Mouse (Mus musculus): ENCODE data around the gene Polr2a. TPM values are rescaled to one million over a fixed set of nuclear protein-coding genes. Genes with fewer than 3 reads are reported as not detected.

Polr2a gene
- polyA plus RNA-seq, 1 experiment from 2014 or later: 9.6 TPM

- DNase-seq (no peak), ATAC-seq (ENCODE audit: low read depth) (no peak)
- peaks cover 47% of the 10 kb centered on the region for H3K4me1 ChIP-seq (replicated peaks)
- 75% methylated on average over 20 of the region's 20 CpGs for whole genome bisulfite sequencing (ENCODE audit: insufficient replicate concordance)
- H3K9me3 ChIP-seq (replicated peaks): no peaks in the 10 kb centered on the region
- H3K27ac ChIP-seq: no peak overlapping the region
- H3K36me3 ChIP-seq: no peaks in the 10 kb centered on the region
- no peak overlapping the region for H3K9ac ChIP-seq
- no peaks in the 10 kb centered on the region for H3K27me3 ChIP-seq
- H3K4me3 ChIP-seq (replicated peaks): no peak overlapping the region
- no peak overlapping the region for H3K4me2 ChIP-seq
Observed at GRCm38 (mm10) chr11:69712954-69713672, 45.3 kb downstream of the Polr2a start.

- H3K9ac ChIP-seq: no peak overlapping the region
- H3K36me3 ChIP-seq: no peaks in the 10 kb centered on the region
- no peak for ATAC-seq (ENCODE audit: low read depth)
- peak overlapping the region; percentile 20 for H3K27ac ChIP-seq
- no peak overlapping the region for H3K4me3 ChIP-seq (replicated peaks)
- no peaks in the 10 kb centered on the region for H3K27me3 ChIP-seq
- DNase-seq: no peak
- no peak overlapping the region for H3K4me2 ChIP-seq
- WGBS (ENCODE audit: insufficient replicate concordance): 73% methylated on average over 2 of the region's 2 CpGs
- peaks cover 40% of the 10 kb centered on the region for H3K4me1 ChIP-seq (replicated peaks)
- H3K9me3 ChIP-seq (replicated peaks): no peaks in the 10 kb centered on the region
Observed at GRCm38 (mm10) chr11:69711082-69711481, 47.4 kb downstream of the Polr2a start.

DNA sequence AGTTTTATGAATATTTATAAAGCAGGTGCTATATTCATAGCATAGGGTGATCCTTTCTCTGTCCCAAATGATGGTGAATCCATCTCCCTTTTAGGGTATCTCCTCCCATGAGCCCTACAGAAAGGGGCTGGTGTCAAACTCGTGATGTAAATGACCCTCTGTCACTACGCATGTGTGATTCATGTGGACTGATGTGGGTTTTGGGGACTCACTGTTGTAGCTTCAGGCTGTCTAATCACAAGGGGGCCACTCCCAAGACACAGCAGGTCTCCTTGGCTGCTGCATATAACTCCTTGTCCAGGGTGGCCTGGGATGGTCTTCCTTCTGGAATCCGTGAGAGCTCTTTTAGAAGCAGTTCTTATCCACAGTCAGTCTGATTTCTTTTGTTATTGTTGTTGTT, 48.0 kb downstream of the Polr2a start:
- Histone ChIP-seq H3K4me2 (no peak overlapping the region), H3K27me3 (no peaks in the 10 kb centered on the region), H3K4me1 (replicated peaks) (peaks cover 38% of the 10 kb centered on the region), H3K36me3 (no peaks in the 10 kb centered on the region), H3K9ac (no peak overlapping the region), H3K4me3 (replicated peaks) (no peak overlapping the region), H3K27ac (peak overlapping the region; percentile 20), H3K9me3 (replicated peaks) (no peaks in the 10 kb centered on the region)
- no peak for ATAC-seq (ENCODE audit: low read depth)
- WGBS (ENCODE audit: insufficient replicate concordance): 62% methylated on average over 3 of the region's 3 CpGs
- DNase-seq: no peak

- H3K9ac ChIP-seq: peak overlapping the region; percentile 31; the same call in 1 of the 2 replicates
- H3K36me3 ChIP-seq: no peaks in the 10 kb centered on the region
- H3K27me3 ChIP-seq: no peaks in the 10 kb centered on the region
- ATAC-seq (ENCODE audit: low read depth) (peak; percentile 44), DNase-seq (no peak)
- no peak overlapping the region for H3K4me2 ChIP-seq
- peaks cover 36% of the 10 kb centered on the region for H3K4me1 ChIP-seq (replicated peaks)
- no peaks in the 10 kb centered on the region for H3K9me3 ChIP-seq (replicated peaks)
- H3K4me3 ChIP-seq (replicated peaks): no peak overlapping the region
- WGBS (ENCODE audit: insufficient replicate concordance): 43% methylated on average over 11 of the region's 11 CpGs
- peak overlapping the region; percentile 43 for H3K27ac ChIP-seq
Observed at GRCm38 (mm10) chr11:69709554-69710446, 48.6 kb downstream of the Polr2a start.

DNA sequence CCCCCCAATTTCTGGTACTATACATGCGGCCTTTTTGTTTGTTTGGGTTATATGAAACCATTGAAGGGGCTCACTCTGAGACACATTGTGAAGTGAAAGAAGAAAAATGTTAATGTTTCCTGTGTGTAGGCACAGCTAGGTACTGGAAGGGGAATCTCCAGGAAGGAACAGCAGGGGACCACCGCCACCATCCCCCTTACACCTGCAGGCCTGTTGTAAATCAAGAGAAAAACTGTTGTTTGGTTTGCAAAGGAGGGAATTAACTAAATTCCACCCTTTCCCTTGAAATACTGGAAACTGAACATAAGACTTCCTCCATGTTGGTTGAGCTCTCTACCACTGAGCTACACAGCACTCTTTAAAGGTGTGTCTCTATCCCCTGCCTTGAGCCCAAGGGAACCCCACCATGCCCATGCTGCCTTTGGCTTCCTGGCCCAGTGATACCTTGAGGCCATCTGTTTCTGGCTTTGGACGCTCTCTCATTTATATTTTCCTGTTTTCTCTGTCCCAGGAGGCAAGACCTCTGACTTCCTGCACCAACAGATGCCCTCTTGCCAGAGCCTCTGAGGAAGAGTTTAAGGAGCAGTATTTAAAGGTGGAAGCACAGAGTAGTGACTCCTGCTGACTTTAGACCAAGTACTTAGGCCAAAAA, 49.7 kb downstream of the Polr2a start:
- Histone ChIP-seq H3K27ac (no peak overlapping the region; the same call in 1 of the 2 replicates), H3K27me3 (no peaks in the 10 kb centered on the region), H3K4me3 (replicated peaks) (no peak overlapping the region), H3K36me3 (no peaks in the 10 kb centered on the region), H3K4me2 (no peak overlapping the region), H3K4me1 (replicated peaks) (peaks cover 42% of the 10 kb centered on the region), H3K9me3 (replicated peaks) (no peaks in the 10 kb centered on the region), H3K9ac (no peak overlapping the region)
- DNase-seq (no peak), ATAC-seq (ENCODE audit: low read depth) (no peak)
- 83% methylated on average over 3 of the region's 3 CpGs for WGBS (ENCODE audit: insufficient replicate concordance)

DNA sequence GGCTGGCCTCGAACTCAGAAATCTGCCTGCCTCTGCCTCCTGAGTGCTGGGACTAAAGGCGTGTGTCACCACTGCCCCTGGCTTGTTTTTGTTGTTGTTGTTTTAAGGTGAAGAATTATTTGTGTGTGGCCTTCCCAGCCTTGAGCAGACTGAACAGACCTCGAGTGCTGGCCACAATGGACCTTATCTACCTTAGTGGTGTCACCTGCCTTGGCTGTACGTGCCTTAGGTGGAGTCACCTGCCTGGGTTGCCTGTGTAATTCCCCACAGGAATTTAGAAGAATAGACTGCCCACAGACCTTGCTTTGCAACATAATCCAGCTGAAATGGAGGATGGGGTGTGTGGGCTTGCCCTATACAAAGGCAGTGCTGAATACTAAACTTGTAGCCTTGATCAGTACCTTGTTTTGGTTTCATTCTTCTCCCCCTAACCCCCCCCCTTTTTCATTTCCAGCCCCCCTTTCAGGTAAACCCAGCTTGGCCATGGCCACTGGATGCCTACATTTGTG, 50.5 kb downstream of the Polr2a start:
- Histone ChIP-seq H3K9ac (no peak overlapping the region), H3K4me1 (replicated peaks) (peaks cover 42% of the 10 kb centered on the region), H3K4me3 (replicated peaks) (no peak overlapping the region), H3K27me3 (no peaks in the 10 kb centered on the region), H3K4me2 (no peak overlapping the region), H3K36me3 (no peaks in the 10 kb centered on the region), H3K9me3 (replicated peaks) (no peaks in the 10 kb centered on the region), H3K27ac (no peak overlapping the region)
- no peak for ATAC-seq (ENCODE audit: low read depth)
- DNase-seq: no peak
- 65% methylated on average over 4 of the region's 4 CpGs for WGBS (ENCODE audit: insufficient replicate concordance)

DNA sequence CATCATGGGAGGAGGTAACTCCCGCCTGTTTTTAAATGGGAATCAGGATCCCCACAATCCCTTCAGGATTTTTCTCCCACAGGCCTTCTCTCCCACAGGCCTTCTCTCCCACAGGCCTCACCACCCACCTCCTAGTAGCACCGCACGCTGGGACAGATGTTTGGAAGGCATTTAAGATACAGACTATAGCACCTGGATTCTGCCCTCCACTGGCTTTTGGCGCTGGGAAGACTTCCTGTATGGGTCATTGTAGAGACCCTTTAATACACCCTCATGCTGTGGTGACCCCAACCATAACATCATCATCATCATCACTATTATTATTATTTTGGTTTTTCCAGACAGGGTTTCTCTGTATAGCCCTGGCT, 51.0 kb downstream of the Polr2a start:
- H3K4me1 ChIP-seq (replicated peaks): peaks cover 42% of the 10 kb centered on the region
- DNase-seq (no peak), ATAC-seq (ENCODE audit: low read depth) (no peak)
- H3K4me3 ChIP-seq (replicated peaks): no peak overlapping the region
- H3K27me3 ChIP-seq: no peaks in the 10 kb centered on the region
- no peaks in the 10 kb centered on the region for H3K9me3 ChIP-seq (replicated peaks)
- H3K9ac ChIP-seq: no peak overlapping the region
- no peak overlapping the region for H3K4me2 ChIP-seq
- no peak overlapping the region for H3K27ac ChIP-seq
- no peaks in the 10 kb centered on the region for H3K36me3 ChIP-seq
- WGBS (ENCODE audit: insufficient replicate concordance): 73% methylated on average over 4 of the region's 4 CpGs

- peaks cover 42% of the 10 kb centered on the region for H3K4me1 ChIP-seq (replicated peaks)
- no peaks in the 10 kb centered on the region for H3K27me3 ChIP-seq
- H3K9ac ChIP-seq: no peak overlapping the region
- no peak for DNase-seq
- H3K27ac ChIP-seq: no peak overlapping the region
- 64% methylated on average over 6 of the region's 6 CpGs for WGBS (ENCODE audit: insufficient replicate concordance)
- H3K4me2 ChIP-seq: no peak overlapping the region
- no peaks in the 10 kb centered on the region for H3K36me3 ChIP-seq
- ATAC-seq (ENCODE audit: low read depth): no peak
- H3K4me3 ChIP-seq (replicated peaks): no peak overlapping the region
- no peaks in the 10 kb centered on the region for H3K9me3 ChIP-seq (replicated peaks)
Observed at GRCm38 (mm10) chr11:69706775-69707479, 51.5 kb downstream of the Polr2a start.

- H3K27ac ChIP-seq: no peak overlapping the region
- no peak for ATAC-seq (ENCODE audit: low read depth)
- H3K27me3 ChIP-seq: no peaks in the 10 kb centered on the region
- no peak overlapping the region for H3K4me3 ChIP-seq (replicated peaks)
- WGBS (ENCODE audit: insufficient replicate concordance): 40% methylated on average over 2 of the region's 2 CpGs
- peaks cover 36% of the 10 kb centered on the region for H3K4me1 ChIP-seq (replicated peaks)
- H3K9ac ChIP-seq: no peak overlapping the region
- DNase-seq: no peak
- H3K4me2 ChIP-seq: no peak overlapping the region
- no peaks in the 10 kb centered on the region for H3K36me3 ChIP-seq
- H3K9me3 ChIP-seq (replicated peaks): no peaks in the 10 kb centered on the region
Observed at GRCm38 (mm10) chr11:69704613-69705010, 53.8 kb downstream of the Polr2a start.

GRCm38 (mm10) chr11:69703814-69704612, 54.4 kb downstream of the Polr2a start:
- Histone ChIP-seq H3K27ac (no peak overlapping the region), H3K4me2 (no peak overlapping the region), H3K4me1 (replicated peaks) (peaks cover 35% of the 10 kb centered on the region), H3K9me3 (replicated peaks) (no peaks in the 10 kb centered on the region), H3K9ac (no peak overlapping the region), H3K27me3 (no peaks in the 10 kb centered on the region), H3K36me3 (no peaks in the 10 kb centered on the region), H3K4me3 (replicated peaks) (no peak overlapping the region)
- whole genome bisulfite sequencing (ENCODE audit: insufficient replicate concordance): 54% methylated on average over 8 of the region's 8 CpGs
- ATAC-seq (ENCODE audit: low read depth) (no peak), DNase-seq (no peak)

Data from liver, embryonic 13.5 days (tissue).